Mouse (Mus musculus) liver, embryonic 14.5 days (tissue): Measurements from ENCODE around the gene Enox1. TPM values are rescaled to one million over a fixed set of nuclear protein-coding genes. Genes with fewer than 3 reads are reported as not detected.

Experiments
- ATAC-seq: fragments of 200-750 bp; cut with Nextera tagmentation; 2 replicates; pipeline ENCODE4 v1.8.0; 2017; ENCODE audit warnings: moderate number of reproducible peaks, mild to moderate bottlenecking, moderate library complexity; ENCODE audit not compliant: insufficient read depth
- DNase-seq, 3 experiments: peaks; one replicate each; pipeline ENCODE4 v3.0.0-alpha.2; 2012 to 2013; ENCODE audit warnings: low read depth in 3 of 3, low spot score in 3 of 3
- H3K27ac ChIP-seq: fragments of 300-500 bp; sonication (generic); 2 replicates; pipeline ENCODE4 v1.5.1; 2014; ENCODE audit warnings: moderate library complexity, mild to moderate bottlenecking, control low read depth, inconsistent platforms
- H3K27me3 ChIP-seq: fragments of 300-500 bp; sonication (generic); 2 replicates; pipeline ENCODE4 v1.6.1; 2014; ENCODE audit warnings: mild to moderate bottlenecking, low read length, moderate library complexity; ENCODE audit not compliant: control insufficient read depth, insufficient read depth
- H3K36me3 ChIP-seq: fragments of 300-500 bp; sonication (generic); replicated peaks from 2 replicates; pipeline ENCODE4 v1.6.1; 2014; ENCODE audit warnings: low read depth; ENCODE audit not compliant: control insufficient read depth, insufficient read depth
- H3K4me1 ChIP-seq, 2 experiments: fragments of 200-500 bp in 1 of 2; fragments of 300-500 bp in 1 of 2; sonication (generic) in 1 of 2; replicated peaks; 2 replicates each; pipeline ENCODE4 v1.6.1; 2012 to 2014; ENCODE audit warnings: antibody characterized with exemption in 1 of 2, inconsistent platforms in 1 of 2, low read length in 1 of 2; ENCODE audit not compliant: control insufficient read depth in 2 of 2, insufficient read depth in 2 of 2
- H3K4me2 ChIP-seq: fragments of 300-500 bp; sonication (generic); 2 replicates; pipeline ENCODE4 v1.6.1; 2014; ENCODE audit warnings: low read depth, mild to moderate bottlenecking, control low read depth, moderate library complexity
- H3K4me3 ChIP-seq, 2 experiments: fragments of 200-500 bp in 1 of 2; fragments of 300-500 bp in 1 of 2; sonication (generic) in 1 of 2; 2 replicates each; pipeline ENCODE4 v1.5.1; 2012 to 2014; ENCODE audit warnings: low read depth in 2 of 2, low read length in 2 of 2, mild to moderate bottlenecking in 2 of 2, control low read depth in 1 of 2, inconsistent platforms in 1 of 2, moderate library complexity in 1 of 2; ENCODE audit not compliant: insufficient read depth in 1 of 2
- H3K9ac ChIP-seq: fragments of 300-500 bp; sonication (generic); replicated peaks from 2 replicates; pipeline ENCODE4 v1.6.1; 2014; ENCODE audit warnings: mild to moderate bottlenecking, control low read depth, moderate library complexity
- H3K9me3 ChIP-seq: fragments of 300-500 bp; sonication (generic); 2 replicates; pipeline ENCODE4 v1.6.1; 2016; ENCODE audit warnings: low read length, mixed read lengths; ENCODE audit not compliant: control insufficient read depth
- CTCF ChIP-seq: IDR thresholded peaks from 2 replicates; pipeline ENCODE4 v1.5.1; 2016; ENCODE audit warnings: antibody characterized with exemption, low read depth, control low read depth
- EP300 ChIP-seq: IDR thresholded peaks from 2 replicates; pipeline ENCODE4 v1.6.1; 2016; ENCODE audit warnings: antibody characterized with exemption, low read depth
- WGBS: fragments of 180-500 bp; shearing (Covaris S2); extraction: QIAGEN DNeasy Blood & Tissue Kit; methylation state at CpG from one replicate; pipeline ENCODE4 v1.1.7; 2014; ENCODE audit not compliant: insufficient replicate concordance; 5-methylcytosine and 5-hydroxymethylcytosine counted together
- polyA plus RNA-seq, 2 experiments: library from polyadenylated mRNA; depleted of rRNA in 1 of 2; stranded (reverse) in 1 of 2; unstranded in 1 of 2; fragments of >200 nt; fragmentation: Nextera tagmentation in 1 of 2; extraction: Ambion mirVana in 1 of 2; gene quantifications; 2 replicates each; pipeline versions ENCODE4 v1.2.1 to v1.2.3; 2012 to 2014

The Enox1 gene
- polyA plus RNA-seq, 2 experiments = 0.07 to 0.10 TPM

DNA sequence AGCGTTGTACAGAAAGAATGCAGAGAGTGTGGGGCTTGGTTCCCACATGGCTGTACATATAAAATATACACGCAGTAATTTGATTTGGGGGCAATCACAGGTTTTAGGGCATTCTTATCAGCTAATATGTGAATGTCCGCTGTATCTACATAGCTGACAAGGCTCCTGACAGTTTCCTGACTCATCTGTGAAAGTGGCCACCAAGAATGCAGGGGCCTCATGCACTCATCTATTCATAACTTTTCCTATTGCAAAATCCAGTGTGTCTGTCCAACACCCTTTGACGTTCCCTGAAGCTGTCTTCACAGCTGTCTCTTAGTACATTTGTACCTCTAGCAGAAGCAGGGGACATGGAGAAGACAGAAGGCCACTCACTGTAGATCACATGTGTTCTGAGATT lies 11.5 kb upstream of the Enox1 start:
- no peak for TF ChIP-seq EP300
- no peak for TF ChIP-seq CTCF
- H3K36me3 ChIP-seq = no peaks in the 10 kb centered on the region
- H3K4me2 ChIP-seq = no peak overlapping the region
- ATAC-seq (no peak), DNase-seq (no peak)
- no peaks in the 10 kb centered on the region for H3K9me3 ChIP-seq
- H3K9ac ChIP-seq = no peak overlapping the region
- 31% methylated on average over 4 of the region's 4 CpGs for WGBS
- no peak overlapping the region for H3K27ac ChIP-seq
- H3K4me3 ChIP-seq = no peak overlapping the region
- H3K4me1 ChIP-seq = no peaks in the 10 kb centered on the region
- no peaks in the 10 kb centered on the region for H3K27me3 ChIP-seq

DNA sequence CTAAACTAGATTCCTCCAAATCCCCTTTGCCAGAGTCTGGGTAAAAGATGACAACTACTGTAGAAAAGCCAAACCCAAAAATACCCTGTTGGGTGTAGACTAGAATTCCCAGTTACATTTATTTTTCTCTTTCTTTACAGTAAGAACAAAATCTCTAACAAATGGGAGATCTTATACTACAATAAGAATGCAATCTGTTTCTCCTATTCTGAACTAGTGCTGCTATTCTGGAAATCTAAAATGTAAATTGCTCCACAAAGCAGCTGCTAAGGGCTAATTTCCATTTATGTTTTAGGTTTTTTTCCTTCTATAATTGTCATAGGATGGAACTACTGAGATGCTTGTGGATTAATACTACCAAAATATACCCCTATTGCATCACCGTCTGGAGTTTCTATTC lies 8.9 kb upstream of the Enox1 start:
- Histone ChIP-seq H3K9me3 (no peaks in the 10 kb centered on the region), H3K4me1 (no peaks in the 10 kb centered on the region), H3K4me2 (no peak overlapping the region), H3K9ac (no peak overlapping the region), H3K36me3 (no peaks in the 10 kb centered on the region), H3K27me3 (no peaks in the 10 kb centered on the region), H3K27ac (no peak overlapping the region), H3K4me3 (no peak overlapping the region)
- no peak for ATAC-seq
- WGBS = 86% methylated on average over 1 of the region's 1 CpGs
- no peak for DNase-seq
- TF ChIP-seq EP300 (no peak), CTCF (no peak)

DNA sequence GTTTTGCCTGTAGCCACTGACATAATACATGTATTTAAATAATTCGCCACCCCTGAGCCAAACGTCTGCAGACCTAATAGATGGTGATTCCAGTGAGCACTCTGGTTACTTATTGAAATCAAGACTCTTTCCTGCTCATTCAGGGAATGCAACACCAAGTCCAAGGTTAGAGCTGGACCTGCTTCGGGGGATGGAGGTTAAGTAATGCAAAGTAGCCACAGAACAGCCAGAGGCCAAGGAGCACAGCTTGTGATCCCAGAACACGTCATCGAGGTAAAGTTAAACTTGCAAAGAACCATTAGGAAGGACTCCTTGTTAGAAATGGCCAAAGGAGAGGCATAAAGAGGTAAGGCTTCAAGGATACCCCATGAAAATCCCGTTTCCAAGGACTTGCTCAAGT lies 6.0 kb upstream of the Enox1 start:
- H3K27me3 ChIP-seq = peaks cover 3% of the 10 kb centered on the region
- ATAC-seq (no peak), DNase-seq (no peak)
- no peak overlapping the region for H3K4me2 ChIP-seq
- no peak overlapping the region for H3K9ac ChIP-seq
- H3K4me3 ChIP-seq = no peak overlapping the region
- WGBS = 60% methylated on average over 6 of the region's 6 CpGs
- TF ChIP-seq CTCF (no peak), EP300 (no peak)
- H3K9me3 ChIP-seq = no peaks in the 10 kb centered on the region
- no peaks in the 10 kb centered on the region for H3K36me3 ChIP-seq
- no peak overlapping the region for H3K27ac ChIP-seq
- no peaks in the 10 kb centered on the region for H3K4me1 ChIP-seq

DNA sequence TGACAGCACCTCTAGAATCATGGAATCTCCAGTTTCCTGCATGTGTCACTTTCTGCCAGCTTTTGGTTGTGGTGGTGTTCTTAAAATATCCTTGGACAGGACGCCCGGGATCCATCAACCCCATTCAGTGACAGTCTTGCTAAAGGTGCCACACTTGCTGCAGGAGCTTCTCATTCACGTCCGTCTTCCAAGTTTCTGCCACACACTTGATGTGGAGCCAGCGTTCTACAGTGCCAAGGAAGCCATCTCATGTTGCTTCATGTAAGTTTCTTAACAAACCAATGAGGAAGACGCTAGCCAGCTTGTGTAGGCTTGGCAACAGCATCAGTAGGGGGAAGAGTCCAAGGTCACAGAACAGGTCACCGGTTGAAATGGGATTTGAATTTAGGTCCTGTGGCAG lies 5.1 kb upstream of the Enox1 start:
- ATAC-seq = no peak
- H3K4me3 ChIP-seq = no peak overlapping the region
- H3K4me1 ChIP-seq = no peaks in the 10 kb centered on the region
- H3K9me3 ChIP-seq = no peaks in the 10 kb centered on the region
- no peak overlapping the region for H3K4me2 ChIP-seq
- WGBS = 72% methylated on average over 7 of the region's 7 CpGs
- H3K27ac ChIP-seq = no peak overlapping the region
- H3K9ac ChIP-seq = no peak overlapping the region
- H3K36me3 ChIP-seq = no peaks in the 10 kb centered on the region
- TF ChIP-seq CTCF (no peak), EP300 (no peak)
- H3K27me3 ChIP-seq = peaks cover 12% of the 10 kb centered on the region
- no peak for DNase-seq

DNA sequence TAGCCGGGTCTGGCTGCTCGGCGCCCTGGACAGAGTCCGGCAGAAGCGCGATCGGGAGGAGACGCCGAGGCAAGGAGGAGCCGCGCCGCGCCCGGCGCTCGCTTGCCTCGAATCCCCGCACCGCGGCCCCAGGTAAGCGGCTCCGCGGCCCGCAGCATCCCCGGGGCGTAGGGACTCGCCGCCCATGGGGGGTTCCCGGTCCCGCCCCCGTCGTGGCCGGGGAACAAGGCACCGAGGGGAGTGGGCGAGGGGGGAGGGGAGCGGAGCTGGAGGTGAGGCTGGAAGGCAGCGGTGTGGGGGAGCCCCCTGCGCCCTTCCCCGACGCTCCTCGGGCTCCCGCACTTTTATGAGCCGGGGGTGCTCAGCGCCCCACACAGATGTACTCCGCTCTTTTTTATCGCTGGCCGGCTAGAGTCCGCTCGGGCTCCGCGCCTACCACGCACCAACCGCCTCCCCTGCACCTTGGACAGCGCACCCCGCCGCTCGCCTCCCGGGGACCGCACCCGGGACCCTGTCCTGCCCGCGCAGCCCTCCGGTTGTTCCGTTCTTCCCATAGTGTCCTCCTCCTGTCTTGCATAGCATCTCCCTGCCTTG lies 445 bp downstream of the Enox1 start:
- Histone ChIP-seq H3K4me2 (peak overlapping the region; percentile 61), H3K4me3 (peak overlapping the region; percentile 13 to 49), H3K36me3 (no peaks in the 10 kb centered on the region), H3K27ac (no peak overlapping the region), H3K27me3 (peaks cover 29% of the 10 kb centered on the region), H3K9me3 (no peaks in the 10 kb centered on the region), H3K4me1 (no peaks in the 10 kb centered on the region), H3K9ac (no peak overlapping the region)
- 1% methylated on average over 63 of the region's 64 CpGs for WGBS
- ATAC-seq = no peak
- DNase-seq = no peak
- TF ChIP-seq CTCF = no peak
